Mouse (Mus musculus): ENCODE measurements around the gene Cfb. TPM values are rescaled to one million over a fixed set of nuclear protein-coding genes. Genes with fewer than 3 reads are reported as not detected.
A peak's percentile ranks its signal among the peaks of the same experiment; 100 is the strongest.

Gene Cfb
- total RNA-seq, 2 experiments from 2014 or later, result 0.51 to 0.62 TPM

Small RNAs within 50 kb of the gene (microRNA-seq; reads per million reads assigned to microRNA genes)
- gene Mir6970 (2.9 reads per million, percentile 2 among the genes with 10 or more reads in this experiment), gene Mir6971 (4.6 reads per million, percentile 16 among the genes with 10 or more reads in this experiment), gene Mir6972 (not detected)

Other genes with a start within 250 kb of the Cfb start
- gene Egfl8, start 246.5 kb downstream of the Cfb start, total RNA-seq (2021), result 1 to 10 TPM; 4.3 to 5.2 TPM
- gene Ppt2, start 234.0 kb downstream of the Cfb start, total RNA-seq (2021), result 10 to 100 TPM; 31.4 to 36.7 TPM
- gene Prrt1, start 233.0 kb downstream of the Cfb start, total RNA-seq (2021), result 100 to 1,000 TPM; 157 to 158 TPM
- 10 to 100 TPM; 12.5 to 13.7 TPM for gene Fkbpl, start 217.8 kb downstream of the Cfb start, total RNA-seq (2021)
- gene Atf6b, start 215.4 kb downstream of the Cfb start, total RNA-seq (2021), result 10 to 100 TPM; 73.1 to 76.5 TPM
- gene Tnxb, start 192.0 kb downstream of the Cfb start, total RNA-seq (2021), result 1 to 10 TPM; 1.7 to 1.8 TPM
- 1 to 10 TPM; 6.7 to 7.4 TPM for gene C4b, start 118.6 kb downstream of the Cfb start, total RNA-seq (2021)
- gene Cyp21a1, start 58.0 kb downstream of the Cfb start, total RNA-seq (2021), result not detected
- 10 to 100 TPM; 57.4 to 69.4 TPM for gene Stk19, start 25.6 kb downstream of the Cfb start, total RNA-seq (2021)
- gene Dxo, start 25.5 kb downstream of the Cfb start, total RNA-seq (2021), result 10 to 100 TPM; 31.2 to 33.1 TPM
- gene Skiv2l, start 12.3 kb downstream of the Cfb start, total RNA-seq (2021), result 10 to 100 TPM; 66.7 to 78.0 TPM
- gene Nelfe, start 12.1 kb downstream of the Cfb start, total RNA-seq (2021), result 10 to 100 TPM; 28.1 to 28.4 TPM
- 1 to 10 TPM; 6.3 to 6.8 TPM for gene Zbtb12, start 17.0 kb upstream of the Cfb start, total RNA-seq (2021)
- gene Gm20547, start 19.5 kb upstream of the Cfb start, total RNA-seq (2021), result not detected
- gene C2, start 35.7 kb upstream of the Cfb start, total RNA-seq (2021), result 1 to 10 TPM; 2.1 to 2.9 TPM
- gene Ehmt2, start 36.0 kb upstream of the Cfb start, total RNA-seq (2021), result 100 to 1,000 TPM; 174 to 181 TPM
- gene Slc44a4, start 51.9 kb upstream of the Cfb start, total RNA-seq (2021), result under 1 TPM; 0.14 to 0.30 TPM
- gene Neu1, start 68.7 kb upstream of the Cfb start, total RNA-seq (2021), result 10 to 100 TPM; 23.8 to 27.3 TPM
- 1 to 10 TPM; 1.2 to 2.0 TPM for gene Hspa1b, start 96.7 kb upstream of the Cfb start, total RNA-seq (2021)
- gene Gm20481, start 107.4 kb upstream of the Cfb start, total RNA-seq (2021), result not detected
- 1 to 10 TPM; 3.0 to 5.4 TPM for gene Hspa1a, start 109.6 kb upstream of the Cfb start, total RNA-seq (2021)
- under 1 TPM in 1 of 2 experiments, not detected in 1; 0.20 TPM for gene Hspa1l, start 110.2 kb upstream of the Cfb start, total RNA-seq (2021)
- 10 to 100 TPM; 25.4 to 27.2 TPM for gene Lsm2, start 119.3 kb upstream of the Cfb start, total RNA-seq (2021)
- gene Vars, start 138.5 kb upstream of the Cfb start, total RNA-seq (2021), result 10 to 100 TPM; 55.1 to 56.7 TPM
- gene Vwa7, start 154.1 kb upstream of the Cfb start, total RNA-seq (2021), result under 1 TPM; 0.18 to 0.19 TPM
- 1 to 10 TPM in 1 of 2 experiments, under 1 TPM in 1; 0.83 to 1.0 TPM for gene Sapcd1, start 165.5 kb upstream of the Cfb start, total RNA-seq (2021)
- under 1 TPM; 0.81 to 0.97 TPM for gene Msh5, start 184.2 kb upstream of the Cfb start, total RNA-seq (2021)
- gene Clic1, start 187.4 kb upstream of the Cfb start, total RNA-seq (2021), result 10 to 100 TPM; 14.3 to 15.8 TPM
- gene Ddah2, start 196.5 kb upstream of the Cfb start, total RNA-seq (2021), result 10 to 100 TPM; 26.3 to 31.1 TPM
- gene Ly6g6c, start 202.9 kb upstream of the Cfb start, total RNA-seq (2021), result not detected
- not detected for gene Mpig6b, start 203.7 kb upstream of the Cfb start, total RNA-seq (2021)
- 1 to 10 TPM; 1.6 to 2.3 TPM for gene Ly6g6e, start 214.4 kb upstream of the Cfb start, total RNA-seq (2021)
- 1 to 10 TPM in 1 of 2 experiments, not detected in 1; 1.1 TPM for gene Ly6g6d, start 215.5 kb upstream of the Cfb start, total RNA-seq (2021)
- gene Ly6g6f, start 223.1 kb upstream of the Cfb start, total RNA-seq (2021), result not detected
- gene Abhd16a, start 226.7 kb upstream of the Cfb start, total RNA-seq (2021), result 10 to 100 TPM; 84.4 to 91.5 TPM
- not detected for gene Ly6g5c, start 245.8 kb upstream of the Cfb start, total RNA-seq (2021)